Mouse (Mus musculus) lung, adult 2 months (tissue): Measurements from ENCODE around the gene Frat2.

ENCODE experiments used
- CTCF ChIP-seq: fragments of 200-500 bp; IDR thresholded peaks from 2 replicates; pipeline ENCODE4 v1.5.1; 2011; ENCODE audit warnings: mild to moderate bottlenecking, low read length, control low read depth; ENCODE audit not compliant: insufficient read depth
- POLR2A ChIP-seq: fragments of 200-500 bp; IDR thresholded peaks from 2 replicates; pipeline ENCODE4 v1.6.1; 2011; ENCODE audit warnings: low read depth, mild to moderate bottlenecking, control low read depth, low read length, borderline replicate concordance; ENCODE audit errors: extremely low read depth

- TF ChIP-seq CTCF = no peak
- no peak for TF ChIP-seq POLR2A
These were observed 21.4 kb downstream of the Frat2 start for GRCm38 (mm10) chr19:41826529-41826928.
